In the genomic region with DNA sequence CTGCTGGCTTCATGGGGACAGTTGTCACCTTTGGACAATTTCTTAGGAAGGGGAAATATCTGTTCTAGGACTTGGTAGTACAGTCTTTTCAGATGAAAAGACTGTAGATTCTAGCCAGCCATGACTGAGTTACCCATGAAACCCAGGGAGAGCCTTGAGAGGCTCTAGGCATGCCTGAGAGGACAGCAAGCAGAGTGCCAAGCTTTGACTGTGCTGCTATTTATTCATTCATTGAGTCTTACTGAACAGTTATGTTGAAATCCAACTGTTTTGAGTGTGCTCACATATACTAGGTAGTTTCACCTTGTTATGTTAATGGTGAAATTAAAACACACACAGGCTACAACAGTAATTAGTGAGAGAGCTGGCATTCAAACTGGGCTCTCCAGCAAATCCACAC, we compare ENCODE assay signal across 20 mouse cellular contexts.
DNase-seq lines count a peak whose midpoint lies in the region; ATAC-seq and TF ChIP-seq lines count a peak whose summit lies in the region.
"Had no signal": no experiment of that assay in that cellular context is flagged by ENCODE, and none has a peak within 500 bp of the region (broad histone marks: within the 10 kb centered on the region; RNA-seq: fewer than 3 reads in every experiment).

No protein-coding gene starts in this region.

- 0 out of 2 replicates have a peak, but pooled peaks have one; percentile 10 for ATAC-seq in forebrain, embryonic 14.5 days
- ATAC-seq in forebrain, embryonic 11.5 days (replicated peaks; ENCODE audit: low FRiP score): no peak
- ATAC-seq in hindbrain, postnatal 0 days: peak; percentile 45; the same call in 1 of the 2 replicates
- no peak for ATAC-seq in hindbrain, embryonic 16.5 days
- ATAC-seq in neural tube, embryonic 14.5 days (ENCODE audit: low read depth): 0 out of 2 replicates have a peak, but pooled peaks have one; percentile 30
- ATAC-seq in forebrain, postnatal 0 days: peak; percentile 21; the same call in 1 of the 2 replicates
- ATAC-seq: liver, embryonic 12.5 days had no signal

- DNase-seq in forebrain, embryonic 14.5 days (ENCODE audit: low spot score): no peak
- DNase-seq in forebrain, embryonic 11.5 days (ENCODE audit: low spot score): no peak
- DNase-seq in hindbrain, postnatal 0 days (ENCODE audit: low spot score): no peak
- no peak for DNase-seq in neural tube, embryonic 10.5 days (ENCODE audit: extremely low spot score, low spot score)
- DNase-seq in forebrain, postnatal 0 days: no peak
- no peak for DNase-seq in urinary bladder, postnatal 25 days (ENCODE audit: low spot score)
- DNase-seq: adrenal gland, postnatal 25 days; cerebellum, adult 9-10 months; gastrocnemius, postnatal 14 days; heart, adult 18-20 months; kidney, adult 11 months; kidney, postnatal 36 days; layer of hippocampus, adult 9-11 months had no signal

- H3K9ac ChIP-seq in forebrain, embryonic 14.5 days (ENCODE audit: low read length): no peak overlapping the region
- no peak overlapping the region for H3K9ac ChIP-seq in forebrain, embryonic 11.5 days (ENCODE audit: low read length)
- H3K9ac ChIP-seq in hindbrain, postnatal 0 days (replicated peaks; ENCODE audit: low read length): no peak overlapping the region
- H3K9ac ChIP-seq in hindbrain, embryonic 16.5 days (ENCODE audit: low read depth, low read length): no peak overlapping the region
- H3K9ac ChIP-seq in neural tube, embryonic 14.5 days (replicated peaks; ENCODE audit: low read depth, low read length): no peak overlapping the region
- H3K9ac ChIP-seq in forebrain, postnatal 0 days: no peak overlapping the region
- H3K9ac ChIP-seq: heart, embryonic 15.5 days; kidney, embryonic 15.5 days; limb, embryonic 13.5 days; liver, embryonic 12.5 days had no signal

- no peaks in the 10 kb centered on the region for H3K4me1 ChIP-seq in forebrain, embryonic 14.5 days (ENCODE audit: control insufficient read depth, insufficient read depth, low read length)
- H3K4me1 ChIP-seq in forebrain, embryonic 11.5 days (replicated peaks; ENCODE audit: control insufficient read depth, insufficient read depth, low read length): no peaks in the 10 kb centered on the region
- H3K4me1 ChIP-seq in hindbrain, postnatal 0 days (ENCODE audit: insufficient read depth, low read length): no peaks in the 10 kb centered on the region
- H3K4me1 ChIP-seq in hindbrain, embryonic 16.5 days (ENCODE audit: control insufficient read depth, insufficient read depth, low read depth, low read length): no peaks in the 10 kb centered on the region
- no peaks in the 10 kb centered on the region for H3K4me1 ChIP-seq in neural tube, embryonic 14.5 days (ENCODE audit: control insufficient read depth, insufficient read depth, low read length)
- H3K4me1 ChIP-seq in forebrain, postnatal 0 days (ENCODE audit: insufficient read depth): no peaks in the 10 kb centered on the region
- H3K4me1 ChIP-seq: kidney, embryonic 15.5 days had no signal

- H3K36me3 ChIP-seq in forebrain, embryonic 14.5 days (ENCODE audit: control insufficient read depth, insufficient read depth, low read length): peaks cover 18% of the 10 kb centered on the region
- no peaks in the 10 kb centered on the region for H3K36me3 ChIP-seq in forebrain, embryonic 11.5 days (ENCODE audit: control insufficient read depth, insufficient read depth, low read length)
- H3K36me3 ChIP-seq in hindbrain, postnatal 0 days (ENCODE audit: insufficient read depth, low read length): peaks cover 7% of the 10 kb centered on the region; the same call in 1 of the 2 replicates
- H3K36me3 ChIP-seq in hindbrain, embryonic 16.5 days (ENCODE audit: control insufficient read depth, insufficient read depth, low read length): peaks cover 3% of the 10 kb centered on the region; the same call in 1 of the 2 replicates
- H3K36me3 ChIP-seq in neural tube, embryonic 14.5 days (ENCODE audit: control insufficient read depth, insufficient read depth, low read length): no peaks in the 10 kb centered on the region
- peaks cover 13% of the 10 kb centered on the region for H3K36me3 ChIP-seq in forebrain, postnatal 0 days (ENCODE audit: insufficient read depth)
- H3K36me3 ChIP-seq: heart, embryonic 15.5 days; kidney, embryonic 15.5 days; limb, embryonic 13.5 days; liver, embryonic 12.5 days had no signal

- TF ChIP-seq CTCF in hindbrain, postnatal 0 days (IDR thresholded peaks at IDR 0.05; ENCODE audit: low read depth): no peak
- no peak for TF ChIP-seq CTCF in forebrain, postnatal 0 days (IDR thresholded peaks at IDR 0.05; ENCODE audit: low read depth)

- H3K9me3 ChIP-seq in forebrain, embryonic 14.5 days (replicated peaks; ENCODE audit: control insufficient read depth, low read length): no peaks in the 10 kb centered on the region
- no peaks in the 10 kb centered on the region for H3K9me3 ChIP-seq in forebrain, embryonic 11.5 days (ENCODE audit: control insufficient read depth, low read length)
- no peaks in the 10 kb centered on the region for H3K9me3 ChIP-seq in hindbrain, postnatal 0 days (ENCODE audit: low read length)
- H3K9me3 ChIP-seq in hindbrain, embryonic 16.5 days (ENCODE audit: control insufficient read depth, low read length): no peaks in the 10 kb centered on the region
- H3K9me3 ChIP-seq in neural tube, embryonic 14.5 days (ENCODE audit: control insufficient read depth, low read length): no peaks in the 10 kb centered on the region
- H3K9me3 ChIP-seq in forebrain, postnatal 0 days (ENCODE audit: low read length): no peaks in the 10 kb centered on the region
- H3K9me3 ChIP-seq: heart, embryonic 15.5 days; kidney, embryonic 15.5 days; limb, embryonic 13.5 days; liver, embryonic 12.5 days; midbrain, embryonic 10.5 days had no signal

- H3K27ac ChIP-seq in forebrain, embryonic 14.5 days (ENCODE audit: low read depth, low read length): no peak overlapping the region
- no peak overlapping the region for H3K27ac ChIP-seq in forebrain, embryonic 11.5 days (ENCODE audit: low read depth, low read length)
- H3K27ac ChIP-seq in hindbrain, postnatal 0 days: no peak overlapping the region
- no peak overlapping the region for H3K27ac ChIP-seq in hindbrain, embryonic 16.5 days (ENCODE audit: low read depth, low read length)
- H3K27ac ChIP-seq in neural tube, embryonic 14.5 days (ENCODE audit: low read depth, low read length): peak overlapping the region; percentile 2; the same call in 1 of the 2 replicates
- H3K27ac ChIP-seq in forebrain, postnatal 0 days (ENCODE audit: low read depth, low read length): peak overlapping the region; percentile 57
- H3K27ac ChIP-seq: kidney, embryonic 15.5 days; limb, embryonic 13.5 days; liver, embryonic 12.5 days; midbrain, embryonic 10.5 days had no signal

- H3K27me3 ChIP-seq in forebrain, embryonic 14.5 days (replicated peaks; ENCODE audit: control insufficient read depth, insufficient read depth, low read length): no peaks in the 10 kb centered on the region
- H3K27me3 ChIP-seq in forebrain, embryonic 11.5 days (ENCODE audit: control insufficient read depth, insufficient read depth, low read length): no peaks in the 10 kb centered on the region
- H3K27me3 ChIP-seq in hindbrain, postnatal 0 days (ENCODE audit: insufficient read depth, low read length): no peaks in the 10 kb centered on the region
- H3K27me3 ChIP-seq in hindbrain, embryonic 16.5 days (replicated peaks; ENCODE audit: control insufficient read depth, insufficient read depth, low read length): no peaks in the 10 kb centered on the region
- no peaks in the 10 kb centered on the region for H3K27me3 ChIP-seq in neural tube, embryonic 14.5 days (ENCODE audit: control insufficient read depth, insufficient read depth, low read length)
- H3K27me3 ChIP-seq in forebrain, postnatal 0 days (ENCODE audit: insufficient read depth, low read length): no peaks in the 10 kb centered on the region
- H3K27me3 ChIP-seq: heart, embryonic 15.5 days; kidney, embryonic 15.5 days; limb, embryonic 13.5 days; liver, embryonic 12.5 days had no signal

- H3K4me3 ChIP-seq in forebrain, embryonic 14.5 days (ENCODE audit: low read depth, low read length): no peak overlapping the region
- H3K4me3 ChIP-seq in forebrain, embryonic 11.5 days (ENCODE audit: low read depth, low read length): no peak overlapping the region
- no peak overlapping the region for H3K4me3 ChIP-seq in hindbrain, postnatal 0 days (ENCODE audit: low read length)
- no peak overlapping the region for H3K4me3 ChIP-seq in hindbrain, embryonic 16.5 days (ENCODE audit: low read length)
- H3K4me3 ChIP-seq in neural tube, embryonic 14.5 days (ENCODE audit: low read depth, low read length): no peak overlapping the region
- no peak overlapping the region for H3K4me3 ChIP-seq in forebrain, postnatal 0 days (ENCODE audit: low read depth, low read length)
- H3K4me3 ChIP-seq: heart, embryonic 15.5 days; kidney, embryonic 15.5 days; limb, embryonic 13.5 days; liver, embryonic 12.5 days; midbrain, embryonic 10.5 days had no signal

- H3K4me2 ChIP-seq in forebrain, embryonic 14.5 days (ENCODE audit: low read length): no peak overlapping the region
- no peak overlapping the region for H3K4me2 ChIP-seq in forebrain, embryonic 11.5 days (ENCODE audit: low read depth, low read length, severe bottlenecking)
- H3K4me2 ChIP-seq in hindbrain, postnatal 0 days (ENCODE audit: low read depth, low read length): no peak overlapping the region
- H3K4me2 ChIP-seq in hindbrain, embryonic 16.5 days (ENCODE audit: low read length): no peak overlapping the region
- H3K4me2 ChIP-seq in neural tube, embryonic 14.5 days (ENCODE audit: low read depth, low read length): no peak overlapping the region
- no peak overlapping the region for H3K4me2 ChIP-seq in forebrain, postnatal 0 days (ENCODE audit: low read depth)
- H3K4me2 ChIP-seq: heart, embryonic 15.5 days; kidney, embryonic 15.5 days; limb, embryonic 13.5 days; liver, embryonic 12.5 days had no signal

Comparison
In these comparisons a context has a peak if more than half of its experiments do, and no peak if none do; other contexts are left out.
1. ATAC-seq: peak in forebrain, embryonic 14.5 days (single experiment), hindbrain, postnatal 0 days (single experiment), neural tube, embryonic 14.5 days (single experiment) and forebrain, postnatal 0 days (single experiment); none in forebrain, embryonic 11.5 days (single experiment) and hindbrain, embryonic 16.5 days (single experiment).
2. H3K27ac ChIP-seq: peak in neural tube, embryonic 14.5 days (single experiment) and forebrain, postnatal 0 days (single experiment); none in forebrain, embryonic 14.5 days (single experiment), forebrain, embryonic 11.5 days (single experiment), hindbrain, postnatal 0 days (single experiment) and hindbrain, embryonic 16.5 days (single experiment).